Mouse (Mus musculus) layer of hippocampus, postnatal 36 days (tissue): ENCODE measurements at regions not wholly inside any gene's neighbourhood (a gene's known extent, or its start where the extent isn't known, plus 50 kb on each side); places are given as distances from the start of the nearest gene placed in this dataset.
A peak's percentile ranks its signal among the peaks of the same experiment; 100 is the strongest.
"Not testable (repeated sequence)": the region's sequence is repeated elsewhere in the genome, so short reads cannot be mapped to it uniquely, and the experiment has no call there.

Source experiments
- DNase-seq, 2 experiments: peaks; one replicate each; pipeline ENCODE4 v3.0.0; 2022

GRCm38 (mm10) chr3:153144217-153144616 is 162.2 kb upstream of the St6galnac5 start:
- peak; percentile 52 to 57 for DNase-seq

GRCm38 (mm10) chr3:153140985-153141384 is 158.9 kb upstream of the St6galnac5 start:
- no peak for DNase-seq

DNA sequence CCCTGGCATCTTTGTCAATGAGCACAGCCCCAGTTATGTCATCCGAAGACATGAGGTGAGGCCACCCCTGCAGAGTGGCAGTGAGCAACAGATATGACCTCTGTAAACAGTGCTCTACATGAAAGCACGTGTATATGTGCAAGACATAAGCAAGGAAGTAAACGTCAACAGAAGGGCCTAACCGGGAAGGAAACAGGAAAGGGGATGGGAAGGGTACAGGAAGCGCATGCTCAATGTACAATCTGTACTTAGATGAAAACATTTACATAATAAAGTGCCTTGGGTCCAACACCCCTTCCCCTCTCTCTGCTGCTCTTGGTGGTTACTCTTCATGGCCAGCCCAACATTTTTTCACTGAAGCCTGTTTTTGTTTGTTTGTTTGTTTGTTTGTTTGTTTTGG is 143.3 kb upstream of the St6galnac5 start:
- DNase-seq: no peak

GRCm38 (mm10) chr3:153121934-153122333 is 139.9 kb upstream of the St6galnac5 start:
- peak in 1 of 2 experiments; percentile 19 for DNase-seq

GRCm38 (mm10) chr3:153119142-153119541 is 137.1 kb upstream of the St6galnac5 start:
- DNase-seq: no peak

GRCm38 (mm10) chr3:153118643-153119042 is 136.6 kb upstream of the St6galnac5 start:
- no peak for DNase-seq

DNA sequence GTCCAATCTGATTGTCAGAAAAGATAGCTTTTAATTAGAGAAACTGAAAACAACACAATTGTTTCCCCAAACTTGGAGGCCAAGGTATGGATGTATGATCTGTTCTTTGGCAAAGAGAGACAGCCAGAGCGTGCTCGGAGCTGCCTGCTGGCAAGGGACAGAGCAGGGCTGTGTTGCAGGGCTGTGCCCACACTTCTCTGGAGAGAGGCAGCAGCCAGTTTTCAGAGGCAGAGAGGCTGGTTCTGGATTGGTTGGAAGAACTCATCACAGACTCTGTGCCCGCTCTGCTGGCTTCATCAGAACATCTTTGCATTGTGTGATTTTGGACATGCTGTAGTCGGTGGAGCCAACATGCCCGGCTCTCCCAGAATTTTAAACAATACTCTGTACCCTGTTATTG is 123.5 kb upstream of the St6galnac5 start:
- DNase-seq: peak; percentile 55 to 72

DNA sequence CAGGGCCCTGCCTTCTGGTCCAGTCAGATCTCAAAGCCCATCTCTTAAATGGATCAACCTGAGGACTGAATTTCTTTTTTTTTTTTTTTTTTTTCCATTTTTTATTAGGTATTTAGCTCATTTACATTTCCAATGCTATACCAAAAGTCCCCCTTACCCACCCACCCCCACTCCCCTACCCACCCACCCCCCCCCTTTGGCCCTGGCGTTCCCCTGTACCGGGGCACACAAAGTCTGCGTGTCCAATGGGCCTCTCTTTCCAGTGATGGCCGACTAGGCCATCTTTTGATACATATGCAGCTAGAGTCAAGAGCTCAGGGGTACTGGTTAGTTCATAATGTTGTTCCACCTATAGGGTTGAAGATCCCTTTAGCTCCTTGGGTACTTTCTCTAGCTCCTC is 108.5 kb upstream of the St6galnac5 start:
- not testable (repeated sequence) for DNase-seq

DNA sequence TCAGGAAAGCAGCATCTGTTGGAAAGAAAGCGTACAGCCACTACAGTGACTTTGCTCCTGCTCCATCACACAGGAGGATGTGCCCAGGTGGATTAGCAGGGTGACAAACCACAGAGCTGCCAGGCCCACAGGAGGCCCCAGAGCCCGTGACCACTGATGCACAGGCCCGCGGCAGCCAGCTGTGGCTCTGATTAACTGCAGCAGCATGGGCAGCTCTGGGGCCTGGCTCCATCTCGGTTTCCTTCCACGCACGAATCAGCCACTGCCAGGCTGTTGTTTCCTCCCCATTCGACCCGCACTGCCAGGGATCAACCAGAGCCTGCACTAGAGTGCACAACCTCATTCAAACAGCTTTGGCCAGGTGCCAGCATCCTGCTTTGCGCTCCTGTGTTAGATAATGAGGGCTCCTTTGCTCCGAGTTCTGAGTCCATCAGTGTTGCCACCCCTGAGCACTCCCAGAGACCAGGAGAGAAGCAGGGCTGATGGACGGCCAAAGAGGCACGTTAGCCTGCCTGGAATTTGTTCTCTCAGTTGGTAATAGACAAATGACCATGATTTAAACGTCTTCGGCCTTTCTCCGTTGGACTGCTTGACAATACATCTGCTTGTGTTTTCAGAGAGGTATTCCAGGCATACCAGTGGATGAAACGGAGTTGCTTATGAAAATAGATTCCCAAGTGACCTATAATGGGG is 103.2 kb upstream of the St6galnac5 start:
- peak; percentile 49 to 51 for DNase-seq

GRCm38 (mm10) chr3:153084226-153085095 is 102.4 kb upstream of the St6galnac5 start:
- peak; percentile 40 to 64 for DNase-seq

DNA sequence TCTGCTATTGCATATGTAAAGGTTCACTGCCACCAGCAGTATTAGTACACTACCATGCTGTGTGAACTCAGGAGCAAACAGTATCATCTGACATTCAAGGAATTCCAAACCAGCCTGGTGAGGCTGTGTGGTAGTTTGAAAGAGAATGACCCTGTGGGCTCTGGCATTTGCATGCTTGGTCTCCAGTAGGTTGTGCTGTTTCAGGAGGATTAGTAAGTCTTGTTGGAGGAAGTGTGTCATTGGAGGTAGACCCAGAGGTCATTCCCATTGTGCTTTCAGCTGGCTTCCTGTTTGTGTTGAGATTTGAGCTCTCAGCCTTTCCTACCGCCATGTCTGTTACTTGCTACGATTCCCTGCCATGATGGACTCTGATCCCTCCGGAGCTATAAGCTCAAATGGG is 98.3 kb upstream of the St6galnac5 start:
- no peak for DNase-seq

GRCm38 (mm10) chr3:153077846-153078703 is 96.0 kb upstream of the St6galnac5 start:
- DNase-seq: peak; percentile 76 to 81

DNA sequence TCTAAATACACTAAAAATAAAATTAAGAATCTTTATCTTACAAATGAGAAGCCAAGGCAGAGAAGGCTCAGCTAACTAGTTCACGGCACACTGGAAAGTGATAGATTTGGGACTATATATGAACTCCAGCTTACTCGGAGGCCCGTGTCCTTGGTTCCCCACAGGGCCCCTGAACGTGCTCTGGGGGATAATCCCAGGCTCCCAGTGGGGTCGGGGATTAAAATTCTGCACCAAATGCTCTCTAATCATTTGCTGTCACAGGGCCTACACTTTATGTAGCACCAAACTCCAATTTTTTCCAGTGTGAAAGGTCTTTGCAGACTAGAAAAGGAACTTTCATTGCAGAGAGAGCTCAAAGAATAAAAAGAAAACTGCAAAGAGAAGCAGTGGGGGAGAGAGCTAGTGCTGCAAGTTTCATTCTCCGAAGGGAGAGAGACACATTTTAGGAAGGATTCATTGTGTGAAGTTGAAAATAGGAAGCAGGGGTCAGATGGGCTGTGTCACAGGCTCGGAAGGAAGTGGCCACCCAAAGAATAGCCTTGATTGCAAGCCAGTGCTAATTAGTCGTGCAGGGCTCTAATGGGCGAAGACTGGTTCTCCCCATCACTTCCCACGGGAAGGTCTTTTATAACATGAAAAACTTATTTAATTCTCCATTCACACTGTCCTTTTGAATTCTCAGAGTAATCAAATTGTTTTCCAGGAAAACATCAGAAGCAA is 90.3 kb upstream of the St6galnac5 start:
- no peak for DNase-seq

DNA sequence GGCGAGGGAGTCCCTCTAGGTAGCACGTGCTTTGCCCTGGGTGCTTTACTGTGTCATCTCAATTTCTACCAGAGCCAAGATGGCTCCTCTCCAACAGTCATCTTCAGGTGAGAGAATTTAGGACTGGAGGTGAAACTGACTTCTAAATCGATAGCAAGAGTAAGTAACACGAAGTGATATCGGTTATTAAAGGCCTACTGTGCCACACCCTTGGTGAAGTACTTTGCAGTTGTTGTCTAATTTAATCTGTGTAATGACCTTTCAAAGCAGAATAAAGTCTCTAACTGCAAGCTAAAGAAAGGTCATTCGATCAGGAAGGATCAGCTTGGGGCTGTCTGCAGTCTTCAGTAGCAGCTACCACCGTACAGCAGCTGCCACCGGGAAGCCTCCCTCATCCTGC is 89.5 kb upstream of the St6galnac5 start:
- no peak for DNase-seq

GRCm38 (mm10) chr3:153071123-153071522 is 89.1 kb upstream of the St6galnac5 start:
- DNase-seq: no peak

GRCm38 (mm10) chr3:153065890-153066289 is 83.8 kb upstream of the St6galnac5 start:
- no peak for DNase-seq

GRCm38 (mm10) chr3:153053163-153053562 is 71.1 kb upstream of the St6galnac5 start:
- no peak for DNase-seq

DNA sequence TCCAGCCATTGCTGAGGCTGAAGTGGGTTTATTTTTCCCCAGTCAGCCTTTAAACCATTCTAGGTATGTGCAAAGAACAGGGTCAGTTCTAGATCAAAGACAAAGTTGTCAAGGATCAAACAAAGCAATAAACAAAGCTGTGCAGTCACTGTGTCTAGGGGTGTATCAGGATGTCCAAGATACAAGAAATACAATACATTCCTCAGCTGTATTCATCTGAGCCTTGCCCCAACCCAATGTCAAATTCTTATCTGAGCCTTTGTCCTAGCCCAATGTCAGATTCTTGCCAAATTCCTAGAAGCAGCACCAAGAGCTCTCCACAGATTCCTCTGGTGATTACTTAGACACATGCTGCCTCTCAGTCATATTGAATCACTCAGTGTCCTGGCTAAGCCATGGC is 69.5 kb upstream of the St6galnac5 start:
- DNase-seq: no peak

DNA sequence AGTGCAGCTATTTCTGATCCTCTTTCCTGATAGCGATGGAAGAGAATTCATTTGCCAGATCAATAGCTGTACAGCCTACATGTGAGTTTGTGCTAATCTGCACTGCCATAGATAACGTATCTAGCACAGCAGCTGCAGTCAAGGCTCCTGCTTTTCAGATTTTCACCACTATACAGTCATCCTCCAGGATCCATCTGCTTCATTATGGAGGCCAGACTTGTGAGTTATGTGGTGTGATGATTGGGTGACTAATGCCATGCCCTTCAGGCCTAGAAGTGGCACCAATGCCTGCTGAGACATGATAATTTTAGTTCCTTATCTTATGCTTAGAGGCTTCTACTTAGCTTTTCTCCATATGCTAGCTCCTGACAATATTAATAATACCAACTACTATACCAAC is 63.3 kb upstream of the St6galnac5 start:
- DNase-seq: no peak

- DNase-seq: no peak
These were observed 51.9 kb upstream of the St6galnac5 start for GRCm38 (mm10) chr3:153033980-153034379.
